Comparison of ENCODE assay signal across 17 mouse cellular contexts in the genomic region with DNA sequence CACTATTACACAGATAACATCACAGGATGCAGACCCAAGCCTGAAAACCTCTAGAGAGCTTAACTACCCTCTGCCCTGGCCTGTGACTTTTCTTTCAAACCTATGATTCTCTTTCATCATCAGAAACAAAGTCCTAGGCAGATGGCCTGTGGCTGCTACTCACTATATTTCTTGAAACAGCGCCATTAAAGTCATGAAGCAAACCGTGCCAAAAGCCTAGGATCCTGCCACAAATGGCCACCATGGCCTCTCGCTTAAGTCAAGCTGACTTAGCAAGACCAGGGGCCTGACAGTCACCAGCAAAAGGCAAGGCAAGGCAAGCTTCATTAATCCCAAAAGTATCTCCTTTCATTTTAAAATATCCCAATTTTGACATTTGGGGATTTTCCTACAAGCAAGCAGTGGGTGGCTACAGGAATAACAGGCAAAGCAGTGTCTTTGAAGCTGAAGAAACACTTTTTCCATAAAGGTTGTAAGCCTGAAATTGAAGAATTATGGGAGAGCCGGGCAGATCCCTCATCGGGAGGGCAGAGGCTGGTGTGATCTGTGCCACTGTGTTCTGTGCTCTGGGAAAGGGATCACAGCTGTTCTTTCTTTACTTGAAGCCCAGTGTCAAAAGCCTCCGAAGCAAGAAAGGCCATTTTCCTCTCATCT. TPM values are rescaled to one million over a fixed set of nuclear protein-coding genes. Genes with fewer than 3 reads are reported as not detected.
DNase-seq lines count a peak whose midpoint lies in the region; ATAC-seq and TF ChIP-seq lines count a peak whose summit lies in the region.
"Had no signal": no experiment of that assay in that cellular context is flagged by ENCODE, and none has a peak within 500 bp of the region (broad histone marks: within the 10 kb centered on the region; RNA-seq: fewer than 3 reads in every experiment).

No protein-coding gene starts in this region.

- no peak for TF ChIP-seq EP300 in heart, adult 2 months (IDR thresholded peaks at IDR 0.05; ENCODE audit: insufficient read depth, low read depth, low read length)

- no peak for TF ChIP-seq POLR2A in heart, adult 2 months (IDR thresholded peaks at IDR 0.05; ENCODE audit: insufficient read depth, low read depth, low read length)

- no peaks in the 10 kb centered on the region for H3K36me3 ChIP-seq in heart, adult 2 months (ENCODE audit: control insufficient read depth, insufficient read depth, low read length)
- no peaks in the 10 kb centered on the region for H3K36me3 ChIP-seq in macrophage (ENCODE audit: inconsistent target)
- H3K36me3 ChIP-seq: hindbrain, embryonic 15.5 days; intestine, embryonic 15.5 days; liver, embryonic 12.5 days; stomach, embryonic 15.5 days had no signal

- H3K27me3 ChIP-seq in heart, adult 2 months (ENCODE audit: control insufficient read depth, insufficient read depth, low read length) = no peaks in the 10 kb centered on the region
- H3K27me3 ChIP-seq: hindbrain, embryonic 15.5 days; intestine, embryonic 15.5 days; liver, embryonic 12.5 days; stomach, embryonic 15.5 days had no signal

- peak; percentile 64 for DNase-seq in cerebellum, adult 9-10 months
- no peak for DNase-seq in heart, adult 2 months
- no peak for DNase-seq in heart, postnatal 14 days
- DNase-seq in left cerebral cortex, postnatal 4 days = peak; percentile 15
- DNase-seq in left cerebral cortex, postnatal 10 days (ENCODE audit: extremely low spot score in 1 of 2, low spot score in 2 of 2) = no peak
- DNase-seq in layer of hippocampus, postnatal 14 days (ENCODE audit: low spot score in 2 of 2) = no peak
- DNase-seq: forebrain, postnatal 0 days; thymus, adult 18-20 months; thymus, postnatal 4 days had no signal

- no peaks in the 10 kb centered on the region for H3K79me2 ChIP-seq in heart, adult 2 months (replicated peaks; ENCODE audit: control insufficient read depth, insufficient read depth, low read length)
- H3K79me2 ChIP-seq in macrophage (ENCODE audit: inconsistent target) = peaks cover 82% of the 10 kb centered on the region

- peaks cover 10% of the 10 kb centered on the region for H3K4me1 ChIP-seq in heart, adult 2 months (ENCODE audit: control insufficient read depth, insufficient read depth, low read length)
- H3K4me1 ChIP-seq: intestine, embryonic 15.5 days; stomach, embryonic 15.5 days had no signal

- peak overlapping the region; percentile 51 for H3K27ac ChIP-seq in heart, adult 2 months
- H3K27ac ChIP-seq in macrophage = peak overlapping the region; percentile 17
- H3K27ac ChIP-seq: hindbrain, embryonic 15.5 days; intestine, embryonic 15.5 days; liver, embryonic 12.5 days; stomach, embryonic 15.5 days had no signal

- no peak for ATAC-seq in cerebellum, adult (ENCODE audit: insufficient number of reproducible peaks, low FRiP score, low TSS enrichment)
- ATAC-seq: CD4-positive, CD25-positive, alpha-beta regulatory T cell, adult 4 months; intestine, embryonic 15.5 days; liver, embryonic 12.5 days had no signal

- TF ChIP-seq CTCF in heart, adult 2 months (IDR thresholded peaks at IDR 0.05) = no peak

- no peak overlapping the region for H3K9ac ChIP-seq in heart, adult 2 months (ENCODE audit: low read depth, low read length)
- H3K9ac ChIP-seq: forebrain, postnatal 0 days; hindbrain, embryonic 15.5 days; intestine, embryonic 15.5 days; liver, embryonic 12.5 days; lung, embryonic 14.5 days; stomach, embryonic 15.5 days had no signal

- WGBS in heart, adult 2 months = 65% methylated on average over 6 of the region's 6 CpGs
- WGBS in macrophage (ENCODE audit: missing documents) = 94% methylated on average over 6 of the region's 6 CpGs

- no peak overlapping the region for H3K4me3 ChIP-seq in heart, adult 2 months
- no peak overlapping the region for H3K4me3 ChIP-seq in macrophage (ENCODE audit: inconsistent target)
- H3K4me3 ChIP-seq: hindbrain, embryonic 15.5 days; intestine, embryonic 15.5 days; liver, embryonic 12.5 days; stomach, embryonic 15.5 days had no signal

- intact Hi-C loops in heart, adult 2 months (cut with DNase I) = no loop called here
- intact Hi-C loops in heart, postnatal 14 days (cut with DNase I) = loop anchor here (5.0 kb wide), 1 partner anchor 50 kb away; no protein-coding TSS in a partner anchor
- intact Hi-C loops in left cerebral cortex, postnatal 4 days (cut with DNase I) = no loop called here
- intact Hi-C loops in left cerebral cortex, postnatal 10 days (cut with DNase I) = no loop called here

RNA-seq across cellular contexts. Expression of a gene that starts 39.7 kb away (rescaled TPM):
- total RNA-seq in heart, adult 2 months (2021) = 1 to 10 TPM; 1.5 TPM
- polyA plus RNA-seq in heart, adult 2 months (2012; rRNA removed) = 1.9 and 2.0 TPM in 2 replicates
- 1 to 10 TPM; 1.7 to 1.8 TPM for total RNA-seq in heart, postnatal 14 days (2021)
- total RNA-seq in left cerebral cortex, postnatal 4 days (2021) = 10 to 100 TPM; 24.9 to 29.0 TPM
- 10 to 100 TPM; 30.4 to 31.7 TPM for total RNA-seq in left cerebral cortex, postnatal 10 days (2021)
- total RNA-seq in macrophage (2018; cell fraction: chromatin; rRNA removed) = 10 to 100 TPM; 11.3 to 61.6 (median 22.4) TPM
- total RNA-seq in macrophage (2018; cell fraction: cytosol; rRNA removed) = 10 to 100 TPM; 10.5 to 20.6 (median 14.8) TPM
- total RNA-seq in macrophage (2018; cell fraction: nucleus; rRNA removed) = 10 to 100 TPM; 11.8 to 66.8 (median 19.8) TPM
- 7.7 to 26.7 TPM (median 10.3 TPM) in 3 replicates for polyA plus RNA-seq in macrophage (2018)
- total RNA-seq in layer of hippocampus, postnatal 14 days (2021) = 10 to 100 TPM; 29.0 to 30.4 TPM

Comparison
In these comparisons a context has a peak if more than half of its experiments do, and no peak if none do; other contexts are left out.
1. DNase-seq: peak in cerebellum, adult 9-10 months (single experiment) and left cerebral cortex, postnatal 4 days (single experiment); none in heart, adult 2 months (0 of 2), heart, postnatal 14 days (0 of 2), left cerebral cortex, postnatal 10 days (0 of 2) and layer of hippocampus, postnatal 14 days (0 of 2).
2. RNA of a gene that starts 39.7 kb away (total RNA-seq): 30.4 to 31.7 TPM in left cerebral cortex, postnatal 10 days, 29.0 to 30.4 TPM in layer of hippocampus, postnatal 14 days and 24.9 to 29.0 TPM in left cerebral cortex, postnatal 4 days; 1.7 to 1.8 TPM in heart, postnatal 14 days and 1.5 TPM in heart, adult 2 months; every median in the first group is over 4 times any median in the second.